Mouse (Mus musculus): ENCODE results near the gene Pimreg. TPM values are rescaled to one million over a fixed set of nuclear protein-coding genes. Genes with fewer than 3 reads are reported as not detected.

Gene Pimreg
- polyA plus RNA-seq, 1 experiment from 2014 or later = 192 TPM

- no peaks in the 10 kb centered on the region for H3K9me3 ChIP-seq (replicated peaks)
- DNase-seq (ENCODE audit: low spot score) = no peak
- H3K27ac ChIP-seq = no peak within 1 kb of the TSS
- peaks cover 25% of the 10 kb centered on the region; the same call in 1 of the 2 replicates for H3K27me3 ChIP-seq (ENCODE audit: low read depth, poor library complexity, severe bottlenecking)
- WGBS = 63% methylated on average over 4 of the region's 4 CpGs
- peaks cover 16% of the 10 kb centered on the region for H3K4me1 ChIP-seq
- H3K36me3 ChIP-seq = no peaks in the 10 kb centered on the region
- H3K4me3 ChIP-seq = no peak within 1 kb of the TSS
Measured at GRCm38 (mm10) chr11:72037409-72037808, 4.4 kb upstream of the Pimreg start, which contains the start of gene Aipl1. Gene Aipl1, minus strand, starts transcription at chr11:72037509.

- DNase-seq (ENCODE audit: low spot score) = peak; percentile 85
- Histone ChIP-seq H3K27ac (no peak overlapping the region), H3K27me3 (ENCODE audit: low read depth, poor library complexity, severe bottlenecking) (peaks cover 25% of the 10 kb centered on the region; the same call in 1 of the 2 replicates), H3K9me3 (replicated peaks) (no peaks in the 10 kb centered on the region), H3K4me1 (peaks cover 22% of the 10 kb centered on the region), H3K4me3 (no peak overlapping the region), H3K36me3 (no peaks in the 10 kb centered on the region)
- 5% methylated on average over 4 of the region's 4 CpGs for WGBS
Measured at GRCm38 (mm10) chr11:72037996-72038395, 3.8 kb upstream of the Pimreg start.

- peaks cover 25% of the 10 kb centered on the region; the same call in 1 of the 2 replicates for H3K27me3 ChIP-seq (ENCODE audit: low read depth, poor library complexity, severe bottlenecking)
- peaks cover 13% of the 10 kb centered on the region for H3K36me3 ChIP-seq
- no peaks in the 10 kb centered on the region for H3K9me3 ChIP-seq (replicated peaks)
- H3K4me3 ChIP-seq = no peak overlapping the region
- no peak for DNase-seq (ENCODE audit: low spot score)
- H3K27ac ChIP-seq = no peak overlapping the region
- 56% methylated on average over 16 of the region's 16 CpGs for WGBS
- peaks cover 35% of the 10 kb centered on the region for H3K4me1 ChIP-seq
Measured at GRCm38 (mm10) chr11:72039599-72040386, 2.0 kb upstream of the Pimreg start.

- Histone ChIP-seq H3K27me3 (ENCODE audit: low read depth, poor library complexity, severe bottlenecking) (peaks cover 25% of the 10 kb centered on the region; the same call in 1 of the 2 replicates), H3K4me3 (peak overlapping the region; percentile 79), H3K4me1 (peaks cover 35% of the 10 kb centered on the region), H3K36me3 (peaks cover 28% of the 10 kb centered on the region), H3K9me3 (replicated peaks) (no peaks in the 10 kb centered on the region), H3K27ac (peak overlapping the region; percentile 94)
- 16% methylated on average over 6 of the region's 6 CpGs for WGBS
- DNase-seq (ENCODE audit: low spot score) = no peak
Measured at GRCm38 (mm10) chr11:72041290-72041767, 503 bp upstream of the Pimreg start.

- Histone ChIP-seq H3K4me1 (peaks cover 35% of the 10 kb centered on the region), H3K27me3 (ENCODE audit: low read depth, poor library complexity, severe bottlenecking) (peaks cover 18% of the 10 kb centered on the region; the same call in 1 of the 2 replicates), H3K9me3 (replicated peaks) (no peaks in the 10 kb centered on the region), H3K27ac (peak overlapping the region; percentile 94), H3K4me3 (peak overlapping the region; percentile 79), H3K36me3 (peaks cover 41% of the 10 kb centered on the region)
- WGBS = 2% methylated on average over 14 of the region's 14 CpGs
- DNase-seq (ENCODE audit: low spot score) = no peak
Measured at GRCm38 (mm10) chr11:72042631-72043030, 799 bp downstream of the Pimreg start.

GRCm38 (mm10) chr11:72044231-72044630, 2.4 kb downstream of the Pimreg start:
- WGBS = 89% methylated on average over 3 of the region's 3 CpGs
- peaks cover 47% of the 10 kb centered on the region for H3K36me3 ChIP-seq
- H3K4me3 ChIP-seq = no peak overlapping the region
- DNase-seq (ENCODE audit: low spot score) = no peak
- no peak overlapping the region for H3K27ac ChIP-seq
- no peaks in the 10 kb centered on the region for H3K9me3 ChIP-seq (replicated peaks)
- peaks cover 11% of the 10 kb centered on the region for H3K27me3 ChIP-seq (ENCODE audit: low read depth, poor library complexity, severe bottlenecking)
- H3K4me1 ChIP-seq = peaks cover 35% of the 10 kb centered on the region

GRCm38 (mm10) chr11:72048730-72049129, 6.9 kb downstream of the Pimreg start:
- Histone ChIP-seq H3K27me3 (ENCODE audit: low read depth, poor library complexity, severe bottlenecking) (peaks cover 49% of the 10 kb centered on the region), H3K9me3 (replicated peaks) (no peaks in the 10 kb centered on the region), H3K27ac (no peak overlapping the region), H3K36me3 (peaks cover 45% of the 10 kb centered on the region), H3K4me1 (peaks cover 31% of the 10 kb centered on the region), H3K4me3 (no peak overlapping the region)
- no peak for DNase-seq (ENCODE audit: low spot score)
- 55% methylated on average over 6 of the region's 6 CpGs for WGBS

GRCm38 (mm10) chr11:72049171-72049759, 7.4 kb downstream of the Pimreg start:
- peaks cover 25% of the 10 kb centered on the region for H3K4me1 ChIP-seq
- H3K27ac ChIP-seq = no peak overlapping the region
- H3K9me3 ChIP-seq (replicated peaks) = no peaks in the 10 kb centered on the region
- no peak for DNase-seq (ENCODE audit: low spot score)
- WGBS = 73% methylated on average over 8 of the region's 8 CpGs
- no peak overlapping the region for H3K4me3 ChIP-seq
- peaks cover 39% of the 10 kb centered on the region for H3K36me3 ChIP-seq
- H3K27me3 ChIP-seq (ENCODE audit: low read depth, poor library complexity, severe bottlenecking) = peaks cover 52% of the 10 kb centered on the region

- 27% methylated on average over 14 of the region's 14 CpGs for WGBS
- Histone ChIP-seq H3K36me3 (peaks cover 29% of the 10 kb centered on the region), H3K27me3 (ENCODE audit: low read depth, poor library complexity, severe bottlenecking) (peaks cover 52% of the 10 kb centered on the region), H3K4me3 (peak overlapping the region; percentile 69), H3K4me1 (peaks cover 29% of the 10 kb centered on the region), H3K27ac (peak overlapping the region; percentile 70; the same call in 1 of the 2 replicates), H3K9me3 (replicated peaks) (no peaks in the 10 kb centered on the region)
- peak; percentile 43 for DNase-seq (ENCODE audit: low spot score)
Measured at GRCm38 (mm10) chr11:72050168-72050894, 8.5 kb downstream of the Pimreg start.

GRCm38 (mm10) chr11:72050895-72051858, 9.3 kb downstream of the Pimreg start:
- Histone ChIP-seq H3K27ac (peak overlapping the region; percentile 70), H3K4me1 (peaks cover 38% of the 10 kb centered on the region), H3K4me3 (peak overlapping the region; percentile 69), H3K9me3 (replicated peaks) (no peaks in the 10 kb centered on the region), H3K27me3 (ENCODE audit: low read depth, poor library complexity, severe bottlenecking) (peaks cover 52% of the 10 kb centered on the region), H3K36me3 (peaks cover 20% of the 10 kb centered on the region)
- WGBS = 2% methylated on average over 45 of the region's 45 CpGs
- peak; percentile 74 for DNase-seq (ENCODE audit: low spot score)

GRCm38 (mm10) chr11:72052221-72052620, 10.4 kb downstream of the Pimreg start:
- peaks cover 40% of the 10 kb centered on the region for H3K4me1 ChIP-seq
- DNase-seq (ENCODE audit: low spot score) = no peak
- H3K4me3 ChIP-seq = no peak overlapping the region
- no peaks in the 10 kb centered on the region for H3K9me3 ChIP-seq (replicated peaks)
- peaks cover 10% of the 10 kb centered on the region for H3K36me3 ChIP-seq
- WGBS = 55% methylated on average over 3 of the region's 3 CpGs
- no peak overlapping the region for H3K27ac ChIP-seq
- peaks cover 52% of the 10 kb centered on the region for H3K27me3 ChIP-seq (ENCODE audit: low read depth, poor library complexity, severe bottlenecking)

GRCm38 (mm10) chr11:72052636-72053035, 10.8 kb downstream of the Pimreg start:
- Histone ChIP-seq H3K4me1 (peaks cover 40% of the 10 kb centered on the region), H3K27ac (no peak overlapping the region)
- WGBS = 20% methylated on average over 5 of the region's 5 CpGs

More at GRCm38 (mm10) chr11:72052636-72053035, 10.8 kb downstream of the Pimreg start:
- Histone ChIP-seq H3K9me3 (replicated peaks) (no peaks in the 10 kb centered on the region), H3K27me3 (ENCODE audit: low read depth, poor library complexity, severe bottlenecking) (peaks cover 52% of the 10 kb centered on the region), H3K36me3 (peaks cover 6% of the 10 kb centered on the region), H3K4me3 (no peak overlapping the region)
- peak; percentile 61 for DNase-seq (ENCODE audit: low spot score)
